In the genomic region with DNA sequence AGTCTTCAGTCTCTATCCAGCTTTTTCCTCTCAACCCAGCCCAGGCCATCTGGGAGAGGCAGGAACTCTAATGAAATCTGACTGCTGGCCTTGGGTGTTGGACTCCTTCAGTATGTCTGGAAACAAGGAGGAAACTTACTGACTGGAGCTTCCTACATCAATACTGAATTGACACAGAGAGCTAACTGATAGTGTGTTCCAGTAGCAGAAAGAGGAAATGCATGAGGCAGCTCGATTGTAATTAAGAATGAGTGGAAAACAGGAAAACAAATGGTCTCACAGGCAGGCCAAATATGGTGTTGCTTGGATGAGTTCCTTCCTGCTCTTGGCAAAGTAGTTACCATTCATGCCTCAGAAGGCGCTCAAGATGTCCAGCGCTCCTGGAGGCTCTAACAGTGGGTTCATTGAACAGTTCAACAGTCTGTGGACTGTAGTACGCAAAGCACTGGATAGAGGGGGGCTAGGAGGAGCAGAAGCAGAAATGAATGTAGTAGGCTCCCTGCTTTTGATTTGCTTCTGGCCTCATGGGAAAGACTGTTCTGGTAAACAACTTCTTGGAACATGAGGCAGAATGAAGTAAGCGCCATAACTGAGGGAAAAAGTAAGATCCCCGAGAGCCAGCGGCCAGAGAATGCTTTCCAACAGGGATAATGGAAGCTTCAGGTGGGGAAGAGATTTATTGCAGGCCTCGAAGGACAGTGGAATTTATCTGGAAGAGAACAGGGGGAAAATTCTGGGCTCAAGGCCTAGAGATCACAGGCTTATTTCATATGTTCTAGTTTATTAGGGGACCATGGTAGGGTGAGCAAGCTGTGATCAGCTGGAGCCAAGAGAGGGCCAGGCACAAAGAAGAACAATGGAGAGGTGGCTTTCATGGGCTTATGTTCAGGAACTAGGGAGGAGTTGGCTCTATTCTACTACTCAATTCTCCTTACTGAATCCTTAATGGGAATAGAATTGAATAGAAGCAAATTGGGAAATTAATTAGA, we compare ENCODE assay signal across 9 mouse cellular contexts.
DNase-seq lines count a peak whose midpoint lies in the region; ATAC-seq and TF ChIP-seq lines count a peak whose summit lies in the region.
"Had no signal": no experiment of that assay in that cellular context is flagged by ENCODE, and none has a peak within 500 bp of the region (broad histone marks: within the 10 kb centered on the region; RNA-seq: fewer than 3 reads in every experiment).

No protein-coding gene starts in this region.

- H3K4me2 ChIP-seq in midbrain, embryonic 15.5 days, result no peak overlapping the region
- H3K4me2 ChIP-seq in midbrain, embryonic 13.5 days (replicated peaks), result no peak overlapping the region
- no peak overlapping the region for H3K4me2 ChIP-seq in kidney, embryonic 15.5 days
- no peak overlapping the region for H3K4me2 ChIP-seq in lung, postnatal 0 days (replicated peaks; ENCODE audit: low read depth, low read length)
- H3K4me2 ChIP-seq: liver, embryonic 13.5 days had no signal

- no peaks in the 10 kb centered on the region for H3K4me1 ChIP-seq in cerebellum, adult 2 months (ENCODE audit: control insufficient read depth, insufficient read depth, low read length)
- no peaks in the 10 kb centered on the region for H3K4me1 ChIP-seq in midbrain, embryonic 15.5 days
- H3K4me1 ChIP-seq in midbrain, embryonic 13.5 days (replicated peaks), result no peaks in the 10 kb centered on the region
- peaks cover 27% of the 10 kb centered on the region for H3K4me1 ChIP-seq in kidney, embryonic 15.5 days
- H3K4me1 ChIP-seq in lung, postnatal 0 days (ENCODE audit: insufficient read depth, low read depth, low read length), result no peaks in the 10 kb centered on the region
- H3K4me1 ChIP-seq: liver, embryonic 13.5 days had no signal

- no peaks in the 10 kb centered on the region for H3K27me3 ChIP-seq in cerebellum, adult 2 months (ENCODE audit: control insufficient read depth, insufficient read depth, low read length)
- H3K27me3 ChIP-seq in midbrain, embryonic 15.5 days (replicated peaks), result no peaks in the 10 kb centered on the region
- no peaks in the 10 kb centered on the region for H3K27me3 ChIP-seq in midbrain, embryonic 13.5 days
- no peaks in the 10 kb centered on the region for H3K27me3 ChIP-seq in kidney, embryonic 15.5 days
- no peaks in the 10 kb centered on the region for H3K27me3 ChIP-seq in lung, postnatal 0 days (replicated peaks; ENCODE audit: insufficient read depth, low read length)
- H3K27me3 ChIP-seq: liver, embryonic 13.5 days had no signal

- no peak for TF ChIP-seq CTCF in cerebellum, adult 2 months (IDR thresholded peaks at IDR 0.05; ENCODE audit: borderline replicate concordance, insufficient read depth, low read depth, low read length)
- TF ChIP-seq CTCF in lung, postnatal 0 days (IDR thresholded peaks at IDR 0.05), result no peak

- H3K4me3 ChIP-seq in cerebellum, adult 2 months (replicated peaks; ENCODE audit: insufficient read depth, low read depth, low read length), result no peak overlapping the region
- no peak overlapping the region for H3K4me3 ChIP-seq in midbrain, embryonic 15.5 days
- no peak overlapping the region for H3K4me3 ChIP-seq in midbrain, embryonic 13.5 days (replicated peaks)
- H3K4me3 ChIP-seq in kidney, embryonic 15.5 days (replicated peaks), result no peak overlapping the region
- H3K4me3 ChIP-seq in lung, postnatal 0 days (ENCODE audit: low read depth, low read length), result no peak overlapping the region
- H3K4me3 ChIP-seq: liver, embryonic 13.5 days had no signal

- H3K27ac ChIP-seq in cerebellum, adult 2 months (ENCODE audit: insufficient read depth, low read length), result peak overlapping the region; percentile 24; the same call in 1 of the 2 replicates
- no peak overlapping the region for H3K27ac ChIP-seq in midbrain, embryonic 15.5 days
- H3K27ac ChIP-seq in midbrain, embryonic 13.5 days, result no peak overlapping the region
- peak overlapping the region; percentile 65 for H3K27ac ChIP-seq in kidney, embryonic 15.5 days
- no peak overlapping the region for H3K27ac ChIP-seq in lung, postnatal 0 days (ENCODE audit: low read length)
- H3K27ac ChIP-seq: liver, embryonic 13.5 days had no signal

- peak in 1 of 2 experiments; percentile 37 for DNase-seq in cerebellum, adult 2 months
- no peak for DNase-seq in cerebellum, postnatal 4 days (ENCODE audit: low spot score in 2 of 2)
- peak; percentile 52 for DNase-seq in lung, postnatal 0 days (ENCODE audit: low spot score)
- no peak for DNase-seq in urinary bladder, adult 18-20 months (ENCODE audit: low spot score in 2 of 2)
- DNase-seq in adrenal gland, postnatal 14 days, result no peak
- DNase-seq: liver, embryonic 13.5 days had no signal

- no peaks in the 10 kb centered on the region for H3K9me3 ChIP-seq in midbrain, embryonic 15.5 days
- H3K9me3 ChIP-seq in midbrain, embryonic 13.5 days, result no peaks in the 10 kb centered on the region
- no peaks in the 10 kb centered on the region for H3K9me3 ChIP-seq in kidney, embryonic 15.5 days (replicated peaks)
- no peaks in the 10 kb centered on the region for H3K9me3 ChIP-seq in lung, postnatal 0 days (ENCODE audit: low read length)
- H3K9me3 ChIP-seq: liver, embryonic 13.5 days had no signal

- TF ChIP-seq EP300 in lung, postnatal 0 days (IDR thresholded peaks at IDR 0.05), result no peak

- no peak for TF ChIP-seq POLR2A in cerebellum, adult 2 months (IDR thresholded peaks at IDR 0.05; ENCODE audit: borderline replicate concordance, insufficient read depth, low read length)

- WGBS in cerebellum, adult 2 months, result 41% methylated on average over 8 of the region's 8 CpGs
- WGBS in midbrain, embryonic 15.5 days, result 83% methylated on average over 8 of the region's 8 CpGs
- 90% methylated on average over 8 of the region's 8 CpGs for WGBS in midbrain, embryonic 13.5 days
- WGBS in kidney, embryonic 15.5 days, result 66% methylated on average over 8 of the region's 8 CpGs
- 59% methylated on average over 8 of the region's 8 CpGs for WGBS in lung, postnatal 0 days

- H3K36me3 ChIP-seq in midbrain, embryonic 15.5 days (replicated peaks), result no peaks in the 10 kb centered on the region
- no peaks in the 10 kb centered on the region for H3K36me3 ChIP-seq in midbrain, embryonic 13.5 days
- no peaks in the 10 kb centered on the region for H3K36me3 ChIP-seq in kidney, embryonic 15.5 days
- no peaks in the 10 kb centered on the region for H3K36me3 ChIP-seq in lung, postnatal 0 days (ENCODE audit: insufficient read depth, low read length)
- H3K36me3 ChIP-seq: liver, embryonic 13.5 days had no signal

- peak; percentile 62; the same call in 1 of the 2 replicates for ATAC-seq in midbrain, embryonic 15.5 days (replicated peaks)
- ATAC-seq in midbrain, embryonic 13.5 days, result no peak
- ATAC-seq in kidney, embryonic 15.5 days (replicated peaks; ENCODE audit: low FRiP score), result peak; percentile 56; the same call in 1 of the 2 replicates
- peak; percentile 69 for ATAC-seq in lung, postnatal 0 days

- no peak overlapping the region for H3K9ac ChIP-seq in midbrain, embryonic 15.5 days
- no peak overlapping the region for H3K9ac ChIP-seq in midbrain, embryonic 13.5 days (replicated peaks)
- no peak overlapping the region for H3K9ac ChIP-seq in kidney, embryonic 15.5 days
- H3K9ac ChIP-seq in lung, postnatal 0 days (replicated peaks; ENCODE audit: low read depth), result no peak overlapping the region
- H3K9ac ChIP-seq: liver, embryonic 13.5 days had no signal

Comparison
In these comparisons a context has a peak if more than half of its experiments do, and no peak if none do; other contexts are left out.
1. H3K27ac ChIP-seq: peak in cerebellum, adult 2 months (single experiment) and kidney, embryonic 15.5 days (single experiment); none in midbrain, embryonic 15.5 days (single experiment), midbrain, embryonic 13.5 days (single experiment) and lung, postnatal 0 days (single experiment).